Mouse (Mus musculus): Measurements from ENCODE around the gene Tab2.

DNA sequence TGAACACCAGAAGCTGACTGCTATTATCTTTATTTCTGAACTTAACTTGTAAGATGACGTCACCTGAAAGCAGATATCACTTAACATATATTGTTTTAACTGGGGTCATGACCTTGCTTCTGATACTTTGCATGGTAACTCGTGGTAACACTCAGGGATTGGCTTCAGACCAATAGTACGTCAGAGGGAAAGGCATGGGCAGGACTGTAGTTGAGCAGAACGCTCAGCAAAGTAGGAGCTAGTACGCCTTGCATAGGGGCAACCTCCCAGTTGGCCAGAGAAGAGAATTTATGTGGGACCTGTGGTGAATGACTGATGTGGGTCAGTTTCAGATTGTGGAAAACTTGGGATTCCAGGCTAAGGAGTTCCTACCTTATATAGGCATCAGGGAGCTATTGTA lies 35.6 kb upstream of the Tab2 start:
- no peak for TF ChIP-seq CTCF (IDR thresholded peaks at IDR 0.05; ENCODE audit: insufficient read depth, low read length)
- TF ChIP-seq POLR2A (IDR thresholded peaks at IDR 0.05; ENCODE audit: borderline replicate concordance, extremely low read depth, low read depth, low read length) = no peak
